Mouse (Mus musculus): Measurements from ENCODE around the gene 1600002K03Rik. TPM values are rescaled to one million over a fixed set of nuclear protein-coding genes. Genes with fewer than 3 reads are reported as not detected.
A peak's percentile ranks its signal among the peaks of the same experiment; 100 is the strongest.

1600002K03Rik gene
- total and polyA plus RNA-seq, 3 experiments = 4.8 to 8.9 TPM; not detected in 1

DNA sequence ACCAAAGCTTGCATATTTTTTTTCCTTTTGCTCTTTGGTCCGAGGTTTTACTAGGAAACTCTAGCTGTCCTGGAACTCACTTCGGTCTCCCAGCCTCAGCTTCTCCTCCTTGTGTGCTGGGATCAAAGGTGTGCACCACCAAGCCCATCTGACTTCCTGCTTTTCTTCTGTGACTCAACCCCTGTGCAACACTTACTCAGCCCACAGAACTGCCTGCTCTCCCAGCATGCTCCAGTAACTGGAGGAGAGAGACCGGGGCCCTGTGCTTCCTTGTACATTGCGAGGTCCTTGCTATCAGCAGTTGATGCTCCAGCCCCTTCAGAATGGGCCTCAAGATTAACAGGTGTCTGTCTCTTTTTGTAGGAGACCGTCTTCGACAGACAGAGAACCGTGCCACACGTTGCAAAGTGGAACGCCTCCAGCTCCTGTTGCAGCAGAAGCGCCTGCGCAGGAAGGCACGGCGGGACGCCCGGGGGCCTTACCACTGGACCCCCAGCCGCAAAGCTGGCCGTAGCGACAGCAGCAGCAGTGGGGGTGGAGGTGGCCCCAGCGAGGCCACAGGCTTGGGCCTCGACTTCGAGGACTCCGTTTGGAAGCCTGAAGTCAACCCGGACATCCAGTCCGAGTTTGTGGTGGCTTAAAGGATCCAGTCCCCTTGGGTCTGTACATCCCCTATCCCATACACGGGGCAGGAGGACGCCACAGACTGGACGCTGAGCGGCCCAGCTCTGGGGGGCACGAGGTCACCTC is 16.6 kb upstream of the 1600002K03Rik start:
- TF ChIP-seq TAL1 (conservative IDR thresholded peaks at IDR 0.05; ENCODE audit: low read depth, low read length) (no peak), POLR2AphosphoS5 (IDR thresholded peaks at IDR 0.05; ENCODE audit: insufficient replicate concordance, low read depth, low read length) (no peak), GATA2 (IDR thresholded peaks at IDR 0.05; ENCODE audit: borderline replicate concordance, low read depth, low read length) (no peak), GATA1 (IDR thresholded peaks at IDR 0.05; ENCODE audit: borderline replicate concordance, low read length) (no peak), CTCF (IDR thresholded peaks at IDR 0.05; ENCODE audit: low read depth, low read length) (no peak)
- DNase-seq (ENCODE audit: low spot score) (no peak), ATAC-seq (ENCODE audit: extremely low read depth, insufficient number of reproducible peaks, low FRiP score, poor library complexity, severe bottlenecking) (no peak)
- H3K9me3 ChIP-seq (replicated peaks) = no peaks in the 10 kb centered on the region
- H3K4me1 ChIP-seq (ENCODE audit: insufficient read depth, low read depth, low read length) = peaks cover 96% of the 10 kb centered on the region
- no peaks in the 10 kb centered on the region for H3K27me3 ChIP-seq (ENCODE audit: insufficient read depth, low read length)
- peaks cover 71% of the 10 kb centered on the region for H3K36me3 ChIP-seq (replicated peaks)
- H3K4me3 ChIP-seq (ENCODE audit: low read depth, low read length) = peak overlapping the region; percentile 44; the same call in 1 of the 2 replicates

DNA sequence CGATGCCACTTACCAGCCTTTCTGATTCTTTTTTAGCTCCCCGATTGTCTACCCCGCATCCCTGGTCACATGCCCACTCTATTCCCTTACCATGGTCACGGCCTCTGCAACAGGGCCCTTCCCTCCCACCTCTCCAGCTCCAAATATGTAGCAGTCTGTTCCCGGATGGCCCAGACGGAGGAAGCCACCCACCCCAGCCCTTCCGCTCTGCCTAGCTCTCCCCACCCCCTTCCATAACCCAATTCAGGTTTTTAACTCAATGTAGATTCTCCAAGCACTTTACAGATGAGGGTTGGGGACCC is 16.0 kb upstream of the 1600002K03Rik start:
- peaks cover 96% of the 10 kb centered on the region for H3K4me1 ChIP-seq (ENCODE audit: insufficient read depth, low read depth, low read length)
- no peaks in the 10 kb centered on the region for H3K27me3 ChIP-seq (ENCODE audit: insufficient read depth, low read length)
- no peak for ATAC-seq (ENCODE audit: extremely low read depth, insufficient number of reproducible peaks, low FRiP score, poor library complexity, severe bottlenecking)
- H3K4me3 ChIP-seq (ENCODE audit: low read depth, low read length) = peak overlapping the region; percentile 44; the same call in 1 of the 2 replicates
- TF ChIP-seq GATA2 (IDR thresholded peaks at IDR 0.05; ENCODE audit: borderline replicate concordance, low read depth, low read length) = no peak
- no peak for TF ChIP-seq POLR2AphosphoS5 (IDR thresholded peaks at IDR 0.05; ENCODE audit: insufficient replicate concordance, low read depth, low read length)
- TF ChIP-seq GATA1 (IDR thresholded peaks at IDR 0.05; ENCODE audit: borderline replicate concordance, low read length) = no peak
- TF ChIP-seq CTCF (IDR thresholded peaks at IDR 0.05; ENCODE audit: low read depth, low read length) = no peak
- no peak for TF ChIP-seq TAL1 (conservative IDR thresholded peaks at IDR 0.05; ENCODE audit: low read depth, low read length)
- peaks cover 66% of the 10 kb centered on the region for H3K36me3 ChIP-seq (replicated peaks)
- DNase-seq (ENCODE audit: low spot score) = no peak
- H3K9me3 ChIP-seq (replicated peaks) = no peaks in the 10 kb centered on the region

DNA sequence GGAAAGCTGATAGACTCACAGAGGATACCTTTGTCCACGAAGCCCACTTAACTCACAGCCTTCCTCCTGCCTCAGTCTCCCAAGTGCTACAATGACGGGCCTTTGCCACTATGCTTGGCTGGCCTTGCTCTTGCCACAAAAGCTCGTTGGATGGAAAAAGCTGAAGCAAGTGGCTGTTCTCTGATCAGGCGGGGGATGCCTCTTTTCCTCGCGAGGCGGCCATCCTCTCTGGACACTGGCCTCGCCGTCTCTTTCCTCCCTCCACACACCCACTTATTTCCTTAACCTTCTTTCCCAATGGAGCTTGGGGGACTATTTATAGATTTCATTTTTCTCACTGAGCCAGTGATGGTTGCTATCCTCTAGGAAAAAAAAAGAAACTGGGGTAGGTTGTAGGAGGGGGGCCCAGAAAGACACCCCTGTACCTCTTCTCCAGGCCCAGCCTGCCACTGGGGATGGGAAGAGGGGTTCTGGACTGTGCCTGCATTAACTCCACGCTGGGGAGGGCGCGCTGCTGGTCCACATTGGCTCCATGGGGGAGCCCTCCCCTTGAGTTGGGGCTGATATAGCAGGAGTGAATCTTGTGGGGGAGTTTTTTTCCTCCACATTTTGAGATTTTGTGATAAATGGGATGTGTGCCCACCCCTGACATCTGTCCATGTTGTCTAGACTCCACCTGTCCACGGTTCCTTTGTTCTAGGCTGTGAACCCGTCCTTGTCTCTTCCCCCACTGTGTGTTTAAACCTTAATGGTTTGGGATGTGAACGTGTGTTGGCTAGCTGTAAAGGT is 15.4 kb upstream of the 1600002K03Rik start:
- Histone ChIP-seq H3K4me1 (ENCODE audit: insufficient read depth, low read depth, low read length) (peaks cover 96% of the 10 kb centered on the region), H3K4me3 (ENCODE audit: low read depth, low read length) (peak overlapping the region; percentile 26; the same call in 1 of the 2 replicates), H3K27me3 (ENCODE audit: insufficient read depth, low read length) (no peaks in the 10 kb centered on the region), H3K9me3 (replicated peaks) (no peaks in the 10 kb centered on the region), H3K36me3 (replicated peaks) (peaks cover 59% of the 10 kb centered on the region)
- TF ChIP-seq CTCF (IDR thresholded peaks at IDR 0.05; ENCODE audit: low read depth, low read length) (no peak), GATA1 (IDR thresholded peaks at IDR 0.05; ENCODE audit: borderline replicate concordance, low read length) (no peak)
- no peak for DNase-seq (ENCODE audit: low spot score)
- no peak for ATAC-seq (ENCODE audit: extremely low read depth, insufficient number of reproducible peaks, low FRiP score, poor library complexity, severe bottlenecking)

DNA sequence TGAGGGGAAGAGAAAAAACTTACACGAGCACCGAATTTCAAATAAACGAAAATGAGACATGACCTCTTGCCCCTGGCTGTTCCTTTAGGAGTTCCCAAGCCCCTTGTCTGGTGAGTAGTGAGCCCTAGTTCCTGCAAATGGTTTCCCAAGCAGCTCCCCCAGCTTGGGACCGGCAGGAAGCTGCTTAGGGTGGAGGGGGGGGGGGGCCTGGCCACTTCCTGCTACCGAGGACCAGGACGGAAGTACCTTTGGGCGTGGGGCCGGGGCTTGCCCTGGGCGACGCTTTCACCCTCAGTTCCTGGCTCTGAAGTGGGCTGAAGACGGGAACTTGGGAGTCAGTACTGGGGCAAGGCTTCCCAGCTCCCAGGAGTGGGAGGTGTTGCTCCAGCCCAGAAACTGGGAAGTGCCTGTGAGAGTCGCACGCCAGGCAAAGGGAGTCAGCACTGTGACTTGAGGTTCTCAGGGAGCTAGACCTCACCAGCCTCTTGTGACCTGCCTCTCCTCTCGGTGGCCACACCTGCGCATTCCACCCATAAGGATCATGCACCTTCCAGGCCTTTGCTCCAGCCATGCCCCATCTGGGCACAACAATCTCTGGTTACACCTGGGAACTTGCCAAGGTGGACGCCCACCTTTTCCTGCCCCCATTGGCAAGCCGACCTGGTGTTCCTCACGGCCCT is 14.3 kb upstream of the 1600002K03Rik start:
- H3K4me3 ChIP-seq (ENCODE audit: low read depth, low read length) = peak overlapping the region; percentile 71
- H3K27me3 ChIP-seq (ENCODE audit: insufficient read depth, low read length) = no peaks in the 10 kb centered on the region
- peaks cover 48% of the 10 kb centered on the region for H3K36me3 ChIP-seq (replicated peaks)
- ATAC-seq (ENCODE audit: extremely low read depth, insufficient number of reproducible peaks, low FRiP score, poor library complexity, severe bottlenecking) (no peak), DNase-seq (ENCODE audit: low spot score) (peak; percentile 63)
- H3K9me3 ChIP-seq (replicated peaks) = no peaks in the 10 kb centered on the region
- peaks cover 95% of the 10 kb centered on the region for H3K4me1 ChIP-seq (ENCODE audit: insufficient read depth, low read depth, low read length)
- TF ChIP-seq TAL1 (conservative IDR thresholded peaks at IDR 0.05; ENCODE audit: low read depth, low read length) (no peak), POLR2AphosphoS5 (IDR thresholded peaks at IDR 0.05; ENCODE audit: insufficient replicate concordance, low read depth, low read length) (0 out of 2 replicates have a peak, but pooled peaks have one; percentile 69), CTCF (IDR thresholded peaks at IDR 0.05; ENCODE audit: low read depth, low read length) (no peak), GATA1 (IDR thresholded peaks at IDR 0.05; ENCODE audit: borderline replicate concordance, low read length) (no peak), GATA2 (IDR thresholded peaks at IDR 0.05; ENCODE audit: borderline replicate concordance, low read depth, low read length) (no peak)

DNA sequence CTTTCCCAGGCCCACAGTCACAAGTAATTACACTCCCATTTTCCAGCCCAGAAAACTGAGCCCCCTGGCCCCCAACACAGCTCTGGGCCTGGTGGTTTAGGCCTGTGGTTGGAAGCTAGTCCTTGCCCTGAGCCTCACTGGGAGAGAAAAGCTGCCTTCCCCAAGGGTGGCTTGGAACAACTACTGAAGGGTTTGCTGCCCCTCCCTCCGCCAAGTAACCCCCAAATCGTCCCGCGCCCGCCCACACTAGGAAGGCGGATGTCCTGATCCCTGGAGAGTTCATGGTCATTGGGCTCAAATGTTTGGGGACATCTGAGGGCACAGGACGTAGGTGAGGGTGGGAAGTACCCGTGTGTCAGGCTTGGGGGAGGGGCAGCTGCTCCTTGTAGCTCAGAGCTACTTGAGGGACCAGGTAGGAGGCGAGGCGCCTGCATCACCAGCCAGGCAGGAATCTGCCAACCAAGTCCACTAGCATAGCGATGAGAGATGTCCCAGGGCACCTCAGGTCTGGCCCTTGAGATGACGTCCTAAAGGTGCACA is 13.7 kb upstream of the 1600002K03Rik start:
- no peak for ATAC-seq (ENCODE audit: extremely low read depth, insufficient number of reproducible peaks, low FRiP score, poor library complexity, severe bottlenecking)
- Histone ChIP-seq H3K9me3 (replicated peaks) (no peaks in the 10 kb centered on the region), H3K4me3 (ENCODE audit: low read depth, low read length) (peak overlapping the region; percentile 71), H3K36me3 (replicated peaks) (peaks cover 42% of the 10 kb centered on the region), H3K4me1 (ENCODE audit: insufficient read depth, low read depth, low read length) (peaks cover 94% of the 10 kb centered on the region), H3K27me3 (ENCODE audit: insufficient read depth, low read length) (no peaks in the 10 kb centered on the region; the same call in 1 of the 2 replicates)
- no peak for TF ChIP-seq GATA1 (IDR thresholded peaks at IDR 0.05; ENCODE audit: borderline replicate concordance, low read length)
- no peak for TF ChIP-seq CTCF (IDR thresholded peaks at IDR 0.05; ENCODE audit: low read depth, low read length)
- TF ChIP-seq POLR2AphosphoS5 (IDR thresholded peaks at IDR 0.05; ENCODE audit: insufficient replicate concordance, low read depth, low read length) = no peak; the same call in 1 of the 2 replicates
- TF ChIP-seq GATA2 (IDR thresholded peaks at IDR 0.05; ENCODE audit: borderline replicate concordance, low read depth, low read length) = no peak
- TF ChIP-seq TAL1 (conservative IDR thresholded peaks at IDR 0.05; ENCODE audit: low read depth, low read length) = no peak
- no peak for DNase-seq (ENCODE audit: low spot score)

Measured in G1E (cell line).